Mouse (Mus musculus) lung, embryonic 15.5 days (tissue): Measurements from ENCODE around the gene Setd7. TPM values are rescaled to one million over a fixed set of nuclear protein-coding genes. Genes with fewer than 3 reads are reported as not detected.

ENCODE experiments used
- ATAC-seq: fragments of 200-750 bp; cut with Nextera tagmentation; 2 replicates; pipeline ENCODE4 v1.8.0; 2017; ENCODE audit warnings: moderate number of reproducible peaks, borderline replicate concordance; ENCODE audit not compliant: low FRiP score, low TSS enrichment; ENCODE audit errors: extremely low read depth
- H3K27ac ChIP-seq: fragments of 300-500 bp; sonication (generic); 2 replicates; pipeline ENCODE4 v1.5.1; 2015; ENCODE audit warnings: moderate library complexity, mild to moderate bottlenecking, inconsistent platforms
- H3K27me3 ChIP-seq: fragments of 300-500 bp; sonication (generic); 2 replicates; pipeline ENCODE4 v1.6.1; 2015; ENCODE audit warnings: inconsistent platforms
- H3K36me3 ChIP-seq: fragments of 300-500 bp; sonication (generic); 2 replicates; pipeline ENCODE4 v1.6.1; 2015; ENCODE audit warnings: inconsistent platforms
- H3K4me1 ChIP-seq: fragments of 300-500 bp; sonication (generic); 2 replicates; pipeline ENCODE4 v1.6.1; 2015; ENCODE audit warnings: inconsistent platforms
- H3K4me2 ChIP-seq: fragments of 300-500 bp; sonication (generic); 2 replicates; pipeline ENCODE4 v1.6.1; 2015; ENCODE audit warnings: inconsistent platforms, mild to moderate bottlenecking, moderate library complexity
- H3K4me3 ChIP-seq: fragments of 300-500 bp; sonication (generic); 2 replicates; pipeline ENCODE4 v1.5.1; 2015; ENCODE audit warnings: mild to moderate bottlenecking, inconsistent platforms
- H3K9ac ChIP-seq: fragments of 300-500 bp; sonication (generic); 2 replicates; pipeline ENCODE4 v1.6.1; 2015; ENCODE audit warnings: inconsistent platforms
- H3K9me3 ChIP-seq: fragments of 300-500 bp; sonication (generic); 2 replicates; pipeline ENCODE4 v1.6.1; 2016; ENCODE audit warnings: inconsistent platforms
- WGBS: fragments of 180-500 bp; shearing (Covaris S2); methylation state at CpG from one replicate; pipeline ENCODE4 v1.1.7; 2015; 5-methylcytosine and 5-hydroxymethylcytosine counted together
- polyA plus RNA-seq: library from polyadenylated mRNA; unstranded; fragments of >200 nt; fragmentation: Nextera tagmentation; extraction: Ambion mirVana; gene quantifications from 2 replicates; pipeline ENCODE4 v1.2.1, GENCODE M21; 2015

The Setd7 gene
- polyA plus RNA-seq, 1 experiment from 2014 or later: 3.2 TPM

DNA sequence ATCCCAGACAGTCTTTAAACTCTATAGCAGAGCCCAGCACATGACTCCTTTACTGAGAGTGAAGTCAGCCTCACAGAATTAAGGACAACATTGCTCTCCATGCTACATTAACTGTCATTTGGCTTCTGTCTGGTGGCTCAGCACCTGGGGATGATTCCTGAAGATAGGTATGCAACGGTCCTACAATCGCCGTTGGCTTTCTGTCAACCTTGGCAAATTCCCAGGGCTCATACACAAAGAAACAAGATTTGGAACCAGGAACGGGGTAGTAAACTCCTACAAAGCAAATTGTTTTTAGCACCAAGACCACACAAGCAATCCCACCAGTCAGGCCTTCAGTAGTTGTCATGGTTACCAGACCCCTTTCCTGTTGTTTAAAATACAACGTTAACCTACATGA, 27.1 kb downstream of the Setd7 start:
- peaks cover 46% of the 10 kb centered on the region; the same call in 1 of the 2 replicates for H3K36me3 ChIP-seq
- H3K4me2 ChIP-seq: no peak overlapping the region
- WGBS: 75% methylated on average over 5 of the region's 5 CpGs
- no peak overlapping the region for H3K9ac ChIP-seq
- no peaks in the 10 kb centered on the region for H3K27me3 ChIP-seq
- H3K27ac ChIP-seq: no peak overlapping the region
- peaks cover 21% of the 10 kb centered on the region for H3K4me1 ChIP-seq
- ATAC-seq: no peak
- no peaks in the 10 kb centered on the region for H3K9me3 ChIP-seq
- H3K4me3 ChIP-seq: no peak overlapping the region

- peaks cover 36% of the 10 kb centered on the region; the same call in 1 of the 2 replicates for H3K36me3 ChIP-seq
- H3K27me3 ChIP-seq: no peaks in the 10 kb centered on the region
- 41% methylated on average over 5 of the region's 5 CpGs for WGBS
- peaks cover 21% of the 10 kb centered on the region for H3K4me1 ChIP-seq
- no peak for ATAC-seq
- no peaks in the 10 kb centered on the region for H3K9me3 ChIP-seq
- H3K27ac ChIP-seq: peak overlapping the region; percentile 83
- no peak overlapping the region for H3K9ac ChIP-seq
- H3K4me2 ChIP-seq: 0 out of 2 replicates have a peak overlapping the region, but pooled peaks have one; percentile 19
- H3K4me3 ChIP-seq: no peak overlapping the region
Measured at GRCm38 (mm10) chr3:51532282-51532620, 28.4 kb downstream of the Setd7 start.

DNA sequence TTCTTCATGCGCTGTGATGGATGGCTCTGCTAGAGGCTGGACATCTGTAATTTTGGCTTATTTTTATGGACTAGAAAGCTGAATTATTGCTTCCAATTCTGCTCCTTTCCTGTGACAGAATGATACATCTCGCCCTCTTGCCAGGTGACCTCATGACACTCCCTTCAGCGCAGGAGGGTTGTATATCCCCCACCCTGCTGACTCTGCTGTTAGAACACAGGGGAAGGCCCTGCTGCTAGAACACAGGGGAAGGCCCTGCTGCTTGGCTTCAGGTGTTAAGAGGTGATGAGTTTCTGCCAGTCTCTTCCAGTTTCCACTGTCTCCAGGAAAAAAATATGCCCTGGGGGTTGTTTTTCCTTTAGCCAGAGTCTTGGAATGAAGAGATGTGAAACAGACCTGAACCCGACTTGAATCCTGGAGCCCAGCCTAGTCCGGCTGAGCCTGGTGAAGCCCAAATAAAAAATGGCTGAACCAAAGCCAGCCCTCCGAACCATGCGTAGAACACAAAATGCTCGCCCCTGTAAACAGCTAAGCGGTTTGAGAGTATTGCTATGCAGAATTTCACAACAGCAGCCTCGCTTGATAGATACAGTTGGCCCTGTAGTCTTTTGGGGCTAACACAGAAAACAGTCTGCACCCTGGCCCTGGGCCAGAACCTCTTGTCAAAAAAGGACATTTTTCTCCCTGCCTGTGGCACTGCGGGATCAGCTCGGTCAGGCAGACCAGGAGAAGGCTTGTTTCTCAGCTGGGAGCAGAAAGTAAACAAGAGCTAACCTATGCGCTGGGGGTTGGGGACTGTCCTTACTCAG, 29.0 kb downstream of the Setd7 start:
- no peak overlapping the region for H3K9ac ChIP-seq
- H3K4me3 ChIP-seq: no peak overlapping the region
- H3K9me3 ChIP-seq: no peaks in the 10 kb centered on the region
- ATAC-seq: peak; percentile 88
- H3K4me2 ChIP-seq: 0 out of 2 replicates have a peak overlapping the region, but pooled peaks have one; percentile 19
- H3K4me1 ChIP-seq: peaks cover 21% of the 10 kb centered on the region
- peak overlapping the region; percentile 83 for H3K27ac ChIP-seq
- H3K27me3 ChIP-seq: no peaks in the 10 kb centered on the region
- H3K36me3 ChIP-seq: peaks cover 40% of the 10 kb centered on the region; the same call in 1 of the 2 replicates
- WGBS: 36% methylated on average over 13 of the region's 13 CpGs

DNA sequence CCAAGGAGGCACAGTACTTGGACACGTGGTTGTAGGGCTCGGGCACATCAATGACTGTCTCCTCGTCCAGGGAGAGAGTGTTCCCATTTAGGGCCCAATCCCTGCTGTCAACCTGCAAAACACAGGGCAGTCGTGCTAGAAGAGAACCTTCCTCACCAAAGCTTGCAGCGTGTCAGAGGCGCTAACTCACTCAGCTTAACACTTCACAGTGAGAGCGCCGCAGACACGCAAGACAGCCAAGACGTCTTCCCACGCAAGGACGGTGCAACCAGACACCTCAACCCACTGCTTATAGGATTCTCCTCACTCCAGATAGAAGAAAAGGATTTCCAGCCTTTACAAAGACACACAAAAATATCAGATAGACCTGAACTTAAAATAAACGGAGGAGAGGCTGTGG, 33.8 kb downstream of the Setd7 start:
- Histone ChIP-seq H3K27ac (no peak overlapping the region), H3K9me3 (no peaks in the 10 kb centered on the region), H3K4me3 (no peak overlapping the region), H3K36me3 (peaks cover 58% of the 10 kb centered on the region), H3K4me2 (no peak overlapping the region), H3K4me1 (peaks cover 10% of the 10 kb centered on the region), H3K27me3 (no peaks in the 10 kb centered on the region), H3K9ac (no peak overlapping the region)
- no peak for ATAC-seq
- WGBS: 80% methylated on average over 13 of the region's 13 CpGs

- no peak overlapping the region for H3K4me2 ChIP-seq
- WGBS: 81% methylated on average over 16 of the region's 16 CpGs
- H3K9ac ChIP-seq: no peak overlapping the region
- no peaks in the 10 kb centered on the region for H3K4me1 ChIP-seq
- no peak for ATAC-seq
- no peaks in the 10 kb centered on the region for H3K27me3 ChIP-seq
- no peak overlapping the region for H3K27ac ChIP-seq
- H3K9me3 ChIP-seq: no peaks in the 10 kb centered on the region
- H3K36me3 ChIP-seq: peaks cover 67% of the 10 kb centered on the region
- H3K4me3 ChIP-seq: no peak overlapping the region
Measured at GRCm38 (mm10) chr3:51525186-51525785, 35.4 kb downstream of the Setd7 start.

DNA sequence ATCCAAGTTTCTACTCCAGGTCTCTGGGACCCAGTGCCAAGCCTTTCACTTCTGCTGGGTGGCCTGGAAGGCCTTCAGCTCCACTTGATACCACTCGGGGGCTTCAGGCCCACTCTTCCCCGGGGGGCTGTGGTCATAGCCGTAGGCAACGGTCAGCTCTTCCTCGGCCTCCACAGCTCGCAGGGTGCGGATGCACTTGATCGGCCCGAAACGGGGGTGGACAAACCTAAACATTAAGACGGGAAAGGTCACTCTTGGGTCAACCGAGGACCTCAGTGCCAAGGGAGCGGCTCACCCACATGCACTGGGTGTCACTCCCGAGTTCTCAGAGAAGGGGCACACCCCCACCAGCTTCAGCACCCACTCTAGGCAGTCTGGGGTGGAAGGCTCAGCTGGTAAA, 39.4 kb downstream of the Setd7 start:
- 0 out of 2 replicates have a peak, but pooled peaks have one; percentile 11 for ATAC-seq
- H3K4me1 ChIP-seq: no peaks in the 10 kb centered on the region
- no peak overlapping the region for H3K27ac ChIP-seq
- H3K4me3 ChIP-seq: no peak overlapping the region
- H3K4me2 ChIP-seq: no peak overlapping the region
- H3K9ac ChIP-seq: no peak overlapping the region
- WGBS: 78% methylated on average over 14 of the region's 14 CpGs
- H3K36me3 ChIP-seq: peaks cover 51% of the 10 kb centered on the region
- no peaks in the 10 kb centered on the region for H3K9me3 ChIP-seq
- no peaks in the 10 kb centered on the region for H3K27me3 ChIP-seq

DNA sequence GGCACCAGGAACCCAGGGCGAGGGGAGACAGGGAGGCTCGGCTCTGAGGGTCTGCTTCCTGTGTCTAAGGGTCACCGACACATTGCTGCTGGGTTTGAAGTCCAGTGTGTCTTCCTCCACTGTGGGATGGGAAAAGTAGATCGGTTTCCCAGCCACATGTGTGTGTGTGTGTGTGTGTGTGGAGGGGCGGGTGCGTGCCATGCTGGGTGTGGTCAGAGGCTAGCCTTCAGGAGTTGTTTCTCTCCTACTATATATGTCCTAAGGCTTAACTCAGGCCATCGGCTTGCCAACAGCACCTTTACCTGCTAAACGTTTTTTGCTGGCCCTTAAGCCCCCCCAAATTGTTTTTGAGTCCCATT, 41.9 kb downstream of the Setd7 start:
- H3K4me2 ChIP-seq: no peak overlapping the region
- H3K4me3 ChIP-seq: no peak overlapping the region
- H3K27ac ChIP-seq: no peak overlapping the region
- H3K27me3 ChIP-seq: no peaks in the 10 kb centered on the region
- no peaks in the 10 kb centered on the region for H3K9me3 ChIP-seq
- H3K36me3 ChIP-seq: peaks cover 30% of the 10 kb centered on the region
- WGBS: 58% methylated on average over 8 of the region's 8 CpGs
- H3K4me1 ChIP-seq: no peaks in the 10 kb centered on the region
- ATAC-seq: no peak
- no peak overlapping the region for H3K9ac ChIP-seq

- 76% methylated on average over 12 of the region's 12 CpGs for WGBS
- no peaks in the 10 kb centered on the region for H3K4me1 ChIP-seq
- H3K36me3 ChIP-seq: peaks cover 24% of the 10 kb centered on the region
- no peaks in the 10 kb centered on the region for H3K9me3 ChIP-seq
- no peak overlapping the region for H3K9ac ChIP-seq
- H3K27ac ChIP-seq: no peak overlapping the region
- no peak overlapping the region for H3K4me3 ChIP-seq
- no peak for ATAC-seq
- no peaks in the 10 kb centered on the region for H3K27me3 ChIP-seq
- H3K4me2 ChIP-seq: no peak overlapping the region
Measured at GRCm38 (mm10) chr3:51517878-51518762, 42.6 kb downstream of the Setd7 start.

DNA sequence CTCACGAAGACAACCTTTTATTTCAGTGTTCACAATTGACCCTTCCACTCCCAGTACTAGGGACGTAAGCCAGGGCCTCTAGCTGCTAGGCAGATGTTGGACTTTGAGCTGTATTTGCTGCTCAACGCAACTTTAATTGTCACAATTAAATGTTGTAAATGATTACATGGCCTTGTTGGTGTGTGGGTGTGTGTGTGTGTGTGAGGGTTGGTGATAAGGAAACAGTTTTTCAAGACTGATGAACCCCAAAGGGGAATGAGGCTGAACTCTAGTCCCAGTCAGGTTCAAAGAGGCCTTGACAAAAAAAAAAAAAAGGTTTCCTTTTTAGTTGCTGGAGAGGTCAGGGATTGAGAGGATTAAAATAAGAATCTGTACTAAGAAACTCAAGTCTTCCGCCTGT, 43.2 kb downstream of the Setd7 start:
- 83% methylated on average over 4 of the region's 4 CpGs for WGBS
- H3K36me3 ChIP-seq: peaks cover 18% of the 10 kb centered on the region
- no peak overlapping the region for H3K4me2 ChIP-seq
- H3K27me3 ChIP-seq: no peaks in the 10 kb centered on the region
- no peak overlapping the region for H3K9ac ChIP-seq
- ATAC-seq: no peak
- H3K4me3 ChIP-seq: no peak overlapping the region
- H3K27ac ChIP-seq: no peak overlapping the region
- H3K9me3 ChIP-seq: no peaks in the 10 kb centered on the region
- no peaks in the 10 kb centered on the region for H3K4me1 ChIP-seq

GRCm38 (mm10) chr3:51511983-51512382, 48.7 kb downstream of the Setd7 start:
- ATAC-seq: no peak
- Histone ChIP-seq H3K27ac (no peak overlapping the region), H3K4me3 (no peak overlapping the region), H3K4me1 (no peaks in the 10 kb centered on the region), H3K36me3 (no peaks in the 10 kb centered on the region), H3K4me2 (no peak overlapping the region), H3K9me3 (no peaks in the 10 kb centered on the region), H3K27me3 (no peaks in the 10 kb centered on the region), H3K9ac (no peak overlapping the region)
- WGBS: 94% methylated on average over 5 of the region's 5 CpGs

DNA sequence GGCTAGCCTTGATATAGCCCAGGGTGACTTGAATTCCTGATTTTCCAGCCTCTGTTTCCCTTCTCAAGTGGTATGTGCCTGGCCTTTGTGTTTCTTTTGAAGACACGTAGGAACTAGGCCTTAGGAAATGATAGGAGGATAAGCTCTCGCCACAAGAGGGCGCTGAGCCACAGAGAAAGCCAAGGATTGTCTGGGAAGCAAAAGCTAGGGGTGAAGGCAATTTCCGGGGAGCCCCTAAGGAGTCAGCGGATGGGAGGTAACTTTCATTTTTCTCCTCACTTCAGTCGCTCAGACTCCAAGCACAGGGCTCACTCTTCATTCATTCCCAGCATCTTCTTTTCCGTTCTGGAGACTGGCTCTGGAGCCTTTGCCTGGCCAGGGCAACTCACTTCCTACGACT, 49.8 kb downstream of the Setd7 start:
- Histone ChIP-seq H3K9me3 (no peaks in the 10 kb centered on the region), H3K4me2 (peak overlapping the region; percentile 44), H3K27ac (no peak overlapping the region), H3K4me3 (peak overlapping the region; percentile 17; the same call in 1 of the 2 replicates), H3K9ac (no peak overlapping the region), H3K36me3 (no peaks in the 10 kb centered on the region), H3K27me3 (no peaks in the 10 kb centered on the region), H3K4me1 (no peaks in the 10 kb centered on the region)
- no peak for ATAC-seq
- WGBS: 21% methylated on average over 8 of the region's 8 CpGs

DNA sequence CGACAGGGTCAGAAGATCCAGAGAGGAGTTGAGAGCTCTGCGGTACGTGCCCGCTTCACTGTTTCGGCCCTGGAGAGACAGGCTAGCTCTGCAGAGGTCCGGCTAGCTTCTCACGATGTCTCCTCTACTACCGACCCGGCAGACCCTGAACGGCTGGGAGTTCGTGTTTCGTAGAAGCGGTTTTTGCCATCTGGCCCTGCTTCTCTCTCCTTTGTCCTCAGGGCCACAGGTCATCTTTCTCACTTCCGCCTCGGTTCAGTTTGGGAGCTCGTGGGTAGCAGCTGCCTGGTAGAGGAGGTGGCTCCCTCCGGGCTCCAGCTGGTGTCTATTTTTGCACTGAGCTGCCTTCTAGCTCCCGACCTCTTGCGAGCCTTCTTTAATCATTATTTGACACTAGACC, 55.2 kb downstream of the Setd7 start:
- ATAC-seq: no peak
- Histone ChIP-seq H3K36me3 (no peaks in the 10 kb centered on the region), H3K9me3 (no peaks in the 10 kb centered on the region), H3K27me3 (no peaks in the 10 kb centered on the region), H3K4me1 (no peaks in the 10 kb centered on the region), H3K4me2 (no peak overlapping the region), H3K4me3 (no peak overlapping the region), H3K9ac (no peak overlapping the region), H3K27ac (no peak overlapping the region)
- 60% methylated on average over 19 of the region's 19 CpGs for WGBS
